Mouse (Mus musculus) naive thymus-derived CD4-positive, alpha-beta T cell, adult 2 months (primary cell): ENCODE data around the gene Fam221a.
"Not testable (repeated sequence)": the region's sequence is repeated elsewhere in the genome, so short reads cannot be mapped to it uniquely, and the experiment has no call there.

ENCODE experiments used
- DNase-seq: peaks from one replicate; pipeline ENCODE4 v3.0.0-alpha.2; 2011; ENCODE audit warnings: low read depth

Fam221a gene

GRCm38 (mm10) chr6:49394276-49394675, 26.7 kb downstream of the Fam221a start:
- DNase-seq = no peak

GRCm38 (mm10) chr6:49395316-49395715, 27.8 kb downstream of the Fam221a start, which contains the start of gene Stk31:
Stk31 (plus strand) TSS chr6:49395604.
- DNase-seq = no peak

GRCm38 (mm10) chr6:49397466-49397865, 29.9 kb downstream of the Fam221a start:
- peak; percentile 57 for DNase-seq

GRCm38 (mm10) chr6:49398365-49398764, 30.8 kb downstream of the Fam221a start:
- peak; percentile 76 for DNase-seq

DNA sequence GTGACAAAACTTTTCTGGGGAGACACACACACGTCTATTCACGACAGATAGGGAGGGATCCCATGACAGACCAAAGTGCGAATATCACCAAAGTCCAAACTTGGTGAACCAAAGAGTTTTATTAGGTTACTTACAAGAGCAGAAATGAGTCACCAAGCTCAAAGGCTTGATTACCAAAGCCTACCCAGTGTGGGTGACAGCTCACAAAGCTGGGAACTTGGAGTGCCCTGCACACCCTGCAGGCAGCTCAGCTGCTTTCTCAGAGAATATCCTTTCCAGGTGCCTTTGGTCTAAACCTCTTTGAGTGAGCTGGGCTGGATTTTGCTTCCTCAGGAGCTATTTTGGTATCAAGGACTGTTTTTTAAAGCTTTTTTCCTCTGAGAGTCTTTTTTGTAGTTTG, 43.3 kb downstream of the Fam221a start:
- no peak for DNase-seq

GRCm38 (mm10) chr6:49412967-49413366, 45.4 kb downstream of the Fam221a start:
- DNase-seq = not testable (repeated sequence)

DNA sequence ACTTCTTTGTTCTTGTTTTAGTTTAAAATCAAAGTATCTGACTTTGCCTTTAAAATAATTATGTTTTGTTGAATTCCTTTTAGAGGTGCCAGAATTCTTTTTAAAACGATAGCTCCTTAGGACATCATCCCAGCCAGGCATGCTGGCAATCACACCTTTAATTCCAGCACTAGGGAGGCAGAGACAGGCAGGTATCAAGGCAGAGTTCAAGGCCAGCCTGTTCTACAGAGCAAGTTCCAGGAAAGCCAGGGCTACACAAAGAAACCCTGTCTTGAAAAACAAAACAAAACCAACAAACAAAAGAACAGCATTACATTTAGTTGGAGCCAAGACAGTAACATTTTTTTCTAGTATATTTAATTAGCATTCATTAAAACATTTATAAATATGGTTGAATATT, 48.4 kb downstream of the Fam221a start:
- no peak for DNase-seq

DNA sequence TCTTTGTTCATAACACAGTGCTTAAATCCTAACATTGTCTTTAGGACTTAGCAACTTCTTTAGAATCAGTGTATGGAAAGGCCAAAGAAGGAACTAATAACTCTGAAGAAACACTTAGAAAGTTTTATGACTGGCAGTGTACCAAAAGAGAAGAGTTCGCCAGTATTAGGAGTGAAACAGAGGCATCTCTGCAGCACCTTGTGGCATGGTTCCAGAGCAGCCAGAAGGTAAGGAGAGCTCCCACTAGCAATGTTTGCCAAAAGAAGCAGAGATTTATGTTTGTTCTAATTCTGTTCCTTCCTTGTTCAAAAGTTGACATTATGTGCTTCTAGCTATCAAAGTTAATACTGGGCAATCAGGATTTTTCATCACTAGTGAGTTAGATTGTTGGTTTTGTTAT, 69.8 kb downstream of the Fam221a start:
- DNase-seq = no peak
